Mouse (Mus musculus): ENCODE measurements around the gene Scrn2.

The Scrn2 gene

DNA sequence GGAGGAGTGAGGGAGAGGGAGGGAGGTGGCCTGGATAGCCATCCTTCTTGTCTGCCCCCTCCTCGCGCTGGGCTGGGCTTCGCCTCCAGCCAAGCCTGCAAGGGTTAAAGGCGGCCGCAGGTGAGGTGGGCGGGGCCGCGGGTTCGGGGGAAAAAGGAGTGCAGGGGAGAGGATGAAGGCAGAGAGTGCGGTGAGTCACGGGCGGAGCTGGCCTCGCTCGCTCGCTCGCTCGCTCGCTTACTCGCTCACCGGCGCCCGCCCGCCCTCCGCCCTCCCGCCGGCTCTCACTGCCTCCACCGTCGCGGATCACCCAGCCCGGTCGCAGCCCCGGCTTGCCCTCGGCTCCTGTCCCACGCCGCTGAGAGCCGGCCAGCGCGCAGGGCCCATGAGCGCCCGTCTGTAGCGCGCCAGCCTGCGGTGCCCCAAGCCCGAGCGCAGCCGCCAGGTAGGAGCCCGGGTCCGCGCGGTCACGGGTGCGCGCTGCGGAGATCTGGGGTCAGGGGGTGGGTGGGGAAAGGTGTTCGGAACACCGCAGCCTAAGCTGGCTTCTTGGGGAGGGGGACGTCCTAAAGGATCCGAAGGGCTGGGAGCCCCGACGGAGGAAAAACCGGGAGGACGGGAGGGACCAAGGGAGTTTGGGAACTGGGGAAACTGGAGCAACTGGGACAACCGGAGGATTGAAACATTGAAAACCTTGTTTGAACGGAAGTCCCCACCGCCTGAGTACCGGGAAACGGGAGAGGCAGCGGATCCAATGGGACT is 11.0 kb upstream of the Scrn2 start:
- DNase-seq, result peak; percentile 44

DNA sequence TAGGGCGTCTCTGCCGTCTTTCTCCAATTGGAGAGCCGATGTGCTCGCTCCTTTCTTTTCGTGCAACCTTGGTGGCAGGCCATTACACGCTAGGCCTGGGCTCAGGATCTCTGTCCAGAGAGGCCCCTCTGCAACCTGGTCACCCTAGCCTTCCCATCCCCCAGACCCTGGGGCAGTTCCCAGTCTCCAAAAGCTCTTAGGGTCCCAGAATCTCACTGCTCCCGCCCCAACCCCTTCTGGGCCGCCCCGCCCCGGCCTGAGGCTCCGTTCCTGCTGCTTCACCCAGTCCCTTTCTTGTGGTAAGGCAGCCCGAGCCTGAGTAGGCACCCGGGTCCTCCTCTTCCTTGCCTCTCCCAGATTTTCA is 10.4 kb upstream of the Scrn2 start:
- no peak for DNase-seq

DNA sequence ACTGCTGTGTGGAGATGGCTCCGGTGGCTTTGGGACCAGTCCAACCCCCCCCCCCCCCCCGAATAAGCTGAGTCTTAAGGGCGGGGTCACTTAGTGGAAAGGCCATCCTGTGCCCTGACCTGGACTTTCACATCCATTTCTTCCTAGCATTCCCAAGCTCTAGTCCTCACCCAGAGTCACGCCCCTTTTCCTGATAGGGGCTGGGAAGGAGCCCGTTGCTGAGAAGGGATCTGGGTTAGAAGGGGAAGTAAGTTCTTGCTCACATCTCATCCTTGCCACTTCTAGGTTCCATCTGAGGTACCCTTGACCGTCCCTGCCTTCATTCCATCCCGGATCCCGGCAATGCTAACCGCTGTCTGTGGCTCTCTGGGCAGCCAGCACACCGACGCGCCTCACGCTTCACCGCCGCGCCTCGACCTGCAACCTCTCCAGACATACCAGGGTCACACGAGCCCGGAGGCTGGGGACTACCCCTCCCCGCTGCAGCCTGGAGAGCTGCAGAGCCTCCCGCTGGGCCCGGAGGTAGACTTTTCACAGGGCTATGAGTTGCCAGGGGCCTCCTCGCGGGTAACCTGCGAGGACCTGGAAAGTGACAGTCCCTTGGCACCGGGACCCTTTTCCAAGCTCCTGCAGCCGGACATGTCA is 8.5 kb upstream of the Scrn2 start:
- DNase-seq, result peak; percentile 37

- DNase-seq, result peak; percentile 87
These were observed 7.8 kb upstream of the Scrn2 start for GRCm38 (mm10) chr11:97021873-97022484.

- DNase-seq, result no peak
These were observed 4.8 kb upstream of the Scrn2 start for GRCm38 (mm10) chr11:97024977-97025376.

DNA sequence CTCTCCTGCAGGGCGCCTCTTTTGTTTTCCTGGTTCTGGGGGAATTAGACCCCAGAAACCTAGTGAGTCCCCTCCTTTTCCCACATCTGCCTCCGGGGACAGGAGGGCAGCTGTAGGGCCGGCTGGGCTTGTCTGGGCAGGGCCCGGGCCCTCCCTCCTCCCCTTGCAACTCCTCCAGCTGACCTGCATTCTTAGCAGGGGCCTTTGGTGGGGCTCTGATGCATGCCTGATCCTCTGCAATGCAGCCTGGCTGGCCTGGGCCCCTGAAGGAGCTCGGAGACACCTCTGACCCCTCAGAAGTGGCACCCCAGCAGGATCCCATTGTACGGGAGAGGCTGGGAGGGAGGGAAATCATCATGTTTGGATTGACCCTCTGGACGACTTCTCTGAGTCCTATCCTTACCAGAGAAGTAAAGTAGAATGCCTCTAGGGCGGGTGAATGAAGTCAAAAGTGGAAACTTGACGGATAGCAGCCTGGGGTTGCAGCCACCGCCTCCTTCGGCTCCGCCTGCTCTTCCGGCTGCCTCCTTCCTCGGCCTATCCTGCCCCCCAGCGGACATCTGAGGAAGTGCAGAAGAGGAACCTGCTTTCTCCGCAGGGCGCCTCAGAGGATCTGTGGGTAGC is 3.9 kb upstream of the Scrn2 start:
- DNase-seq, result peak; percentile 92

- no peak for DNase-seq
These were observed 688 bp downstream of the Scrn2 start for GRCm38 (mm10) chr11:97030426-97030825.

- DNase-seq, result no peak
These were observed 2.2 kb downstream of the Scrn2 start for GRCm38 (mm10) chr11:97031977-97032376.

DNA sequence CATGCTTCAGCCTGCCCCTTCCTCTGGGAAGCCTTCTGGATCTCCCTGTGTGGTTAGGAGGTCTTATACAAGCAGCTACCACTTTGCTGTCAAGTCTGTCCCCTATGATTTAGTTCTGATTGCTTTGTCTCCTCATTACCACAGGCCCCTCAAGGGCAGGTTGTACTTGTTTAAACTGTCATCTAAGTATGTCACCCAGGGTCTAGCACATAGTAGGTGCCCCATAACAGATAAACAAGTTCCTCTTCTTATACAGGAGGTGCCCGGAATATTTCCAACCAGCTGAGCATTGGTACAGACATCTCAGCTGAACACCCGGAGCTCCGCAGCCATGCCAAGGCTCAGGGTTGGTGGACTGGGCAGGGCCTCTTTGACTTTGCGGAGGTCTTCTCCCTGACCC is 2.8 kb downstream of the Scrn2 start:
- no peak for DNase-seq

DNA sequence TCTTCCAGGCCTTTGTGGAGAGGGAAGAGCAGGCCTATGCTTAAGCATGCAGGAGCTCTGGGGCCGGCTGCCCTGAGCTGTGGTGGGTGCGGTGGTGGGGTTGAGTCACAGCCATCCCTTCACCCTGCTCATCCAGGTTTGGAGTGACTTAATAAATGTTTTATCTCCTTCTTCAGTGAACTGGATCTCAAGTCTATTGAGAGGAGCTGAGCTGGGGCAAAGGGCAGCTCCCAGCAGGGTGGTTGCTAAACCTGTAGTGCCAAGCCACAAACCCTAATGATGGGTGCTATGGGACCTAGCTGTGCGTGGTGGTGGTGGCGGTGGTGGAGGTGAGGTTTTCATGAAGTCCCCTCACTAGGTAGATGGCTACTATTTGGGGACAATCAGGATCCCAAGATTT is 4.0 kb downstream of the Scrn2 start:
- no peak for DNase-seq

DNA sequence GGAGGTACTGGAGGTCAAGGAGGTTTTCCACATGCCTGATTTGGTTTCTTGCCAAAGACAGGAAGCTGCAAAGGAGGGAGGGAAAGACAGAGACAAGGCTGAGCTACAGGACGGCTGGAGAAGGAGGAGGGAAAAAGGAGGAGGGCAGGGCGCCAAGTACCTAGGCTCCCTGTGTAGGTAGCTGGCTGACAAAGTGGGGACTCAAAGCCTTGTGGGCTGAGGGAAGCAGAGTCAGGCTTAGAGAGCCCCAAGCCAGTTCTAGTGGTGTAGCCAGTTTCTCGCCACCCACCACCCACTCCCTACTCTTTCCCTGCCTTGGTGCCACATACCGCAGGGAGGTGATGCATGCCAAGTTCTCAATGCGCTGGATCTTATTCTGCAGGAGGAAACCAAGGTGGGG is 6.4 kb downstream of the Scrn2 start:
- DNase-seq, result no peak

- DNase-seq, result no peak
These were observed 9.1 kb downstream of the Scrn2 start for GRCm38 (mm10) chr11:97038881-97039280.

GRCm38 (mm10) chr11:97040301-97041021 is 10.7 kb downstream of the Scrn2 start:
- no peak for DNase-seq

DNA sequence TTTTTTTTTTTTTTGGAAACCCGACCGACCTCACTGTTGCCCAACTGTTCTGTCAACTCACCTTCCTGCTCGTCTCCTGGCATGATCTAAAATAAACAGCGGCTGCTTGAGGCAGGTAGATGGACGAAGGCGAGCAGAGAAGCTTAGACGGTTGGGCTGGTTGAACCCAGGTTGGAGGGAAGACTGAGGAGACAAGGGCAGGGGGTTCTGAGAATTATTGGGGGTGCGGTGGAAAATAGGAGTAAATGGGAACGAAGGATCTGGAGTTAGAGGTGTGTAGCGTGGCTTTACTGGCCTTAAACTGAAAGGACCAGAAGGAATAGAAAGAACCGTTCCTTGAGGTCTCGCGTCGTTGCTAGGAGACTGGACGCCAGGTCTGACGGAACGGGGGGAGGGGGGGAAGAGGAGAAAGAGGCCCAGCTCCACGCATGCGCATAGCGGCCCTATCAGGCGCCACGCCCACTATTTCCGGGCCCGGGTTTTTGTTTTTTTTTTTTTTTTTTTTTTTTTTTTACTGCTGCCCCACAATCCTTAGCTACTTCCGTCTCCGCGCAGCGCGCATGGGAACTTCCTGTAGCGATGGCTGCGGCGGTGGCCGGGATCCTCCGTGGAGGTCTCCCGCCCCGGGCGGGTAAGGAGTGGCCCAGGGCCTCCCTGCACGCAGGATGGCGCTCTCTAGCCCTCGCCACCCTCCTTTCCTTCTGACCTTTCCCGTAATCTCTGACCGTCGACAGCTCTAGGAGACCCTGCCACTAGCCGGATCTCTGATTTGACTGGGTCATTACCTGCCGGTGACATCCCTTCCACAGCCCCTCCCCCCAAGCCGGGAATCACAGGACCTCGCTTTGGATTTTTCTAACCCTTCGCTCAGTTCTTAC is 11.5 kb downstream of the Scrn2 start, which contains the start of the genes Lrrc46 and Mrpl10:
TSS of gene Lrrc46 (minus strand) at position 386 of the 878 bp plus-strand sequence.
TSS of gene Mrpl10 (plus strand) at position 539 of the 878 bp plus-strand sequence.
- peak; percentile 97 for DNase-seq

GRCm38 (mm10) chr11:97044902-97045301 is 15.2 kb downstream of the Scrn2 start:
- no peak for DNase-seq

- DNase-seq, result no peak
These were observed 16.1 kb downstream of the Scrn2 start for GRCm38 (mm10) chr11:97045861-97046260.

- DNase-seq, result no peak
These were observed 18.4 kb downstream of the Scrn2 start for GRCm38 (mm10) chr11:97048090-97048650.

DNA sequence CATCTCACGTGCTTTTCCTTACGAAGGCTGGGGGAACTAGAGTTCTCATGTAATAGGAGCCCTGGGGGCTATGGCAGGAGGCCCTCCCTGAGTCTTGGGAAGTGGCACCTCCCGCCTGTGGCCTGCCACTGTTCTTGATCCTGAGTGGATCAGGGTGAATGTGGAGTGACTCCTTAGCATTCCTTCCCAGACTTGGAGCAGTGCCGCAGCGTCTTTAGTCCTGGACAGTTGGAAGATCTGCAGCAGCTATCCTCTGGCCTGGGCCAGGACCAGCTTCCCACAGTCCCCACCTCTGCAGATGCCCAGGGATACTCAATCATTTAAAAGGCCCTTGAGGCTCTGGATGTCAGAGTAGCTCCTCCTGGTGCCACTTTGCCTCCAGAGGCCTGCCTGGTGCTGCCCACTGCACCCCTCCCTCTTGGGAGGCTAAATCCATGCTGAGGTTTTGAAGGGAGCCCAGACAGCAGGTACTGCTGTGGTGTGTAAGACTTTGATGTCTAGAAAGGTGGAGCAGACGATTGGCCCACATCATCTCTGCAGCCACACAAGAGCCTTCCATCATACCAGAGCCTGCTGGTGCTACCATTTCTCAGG is 19.9 kb downstream of the Scrn2 start:
- no peak for DNase-seq

DNA sequence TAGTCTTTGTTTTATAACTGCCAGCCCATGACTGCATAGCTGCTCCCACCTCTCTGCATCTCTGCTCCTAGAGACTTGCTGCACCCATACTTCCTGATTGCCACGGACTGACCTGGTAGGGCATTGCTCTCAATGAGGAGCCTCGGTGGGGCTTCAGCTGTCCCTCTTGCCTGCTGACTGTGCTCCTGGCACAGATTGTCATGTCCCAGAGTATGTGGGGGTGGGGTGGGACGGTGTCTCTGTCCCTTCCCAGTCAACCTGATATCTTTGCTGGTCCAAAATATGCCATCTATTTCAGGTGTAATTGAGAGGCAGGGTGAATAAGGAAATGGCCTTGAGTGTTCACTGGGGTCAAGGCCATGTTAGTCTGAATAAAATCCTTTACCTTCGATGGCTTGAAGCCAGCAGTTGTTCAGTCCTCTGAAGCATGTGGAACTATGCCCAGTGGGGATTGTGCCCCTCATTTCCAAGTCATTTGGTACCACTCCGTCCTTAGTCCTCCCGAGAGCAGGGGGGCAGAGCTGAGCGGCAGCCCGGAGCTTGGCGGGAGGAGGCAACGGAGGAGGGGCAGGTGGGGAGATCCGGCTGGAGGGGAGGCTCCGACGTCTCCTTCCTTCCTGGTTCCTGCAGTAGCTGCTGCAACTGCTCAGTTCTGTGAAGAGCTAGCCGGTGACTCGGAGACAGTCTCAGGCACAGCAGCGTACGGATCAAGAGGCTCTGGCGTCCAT is 20.6 kb downstream of the Scrn2 start, which contains the start of gene Osbpl7:
TSS of gene Osbpl7 (plus strand) at position 413 of the 728 bp plus-strand sequence.
- peak; percentile 84 for DNase-seq

DNA sequence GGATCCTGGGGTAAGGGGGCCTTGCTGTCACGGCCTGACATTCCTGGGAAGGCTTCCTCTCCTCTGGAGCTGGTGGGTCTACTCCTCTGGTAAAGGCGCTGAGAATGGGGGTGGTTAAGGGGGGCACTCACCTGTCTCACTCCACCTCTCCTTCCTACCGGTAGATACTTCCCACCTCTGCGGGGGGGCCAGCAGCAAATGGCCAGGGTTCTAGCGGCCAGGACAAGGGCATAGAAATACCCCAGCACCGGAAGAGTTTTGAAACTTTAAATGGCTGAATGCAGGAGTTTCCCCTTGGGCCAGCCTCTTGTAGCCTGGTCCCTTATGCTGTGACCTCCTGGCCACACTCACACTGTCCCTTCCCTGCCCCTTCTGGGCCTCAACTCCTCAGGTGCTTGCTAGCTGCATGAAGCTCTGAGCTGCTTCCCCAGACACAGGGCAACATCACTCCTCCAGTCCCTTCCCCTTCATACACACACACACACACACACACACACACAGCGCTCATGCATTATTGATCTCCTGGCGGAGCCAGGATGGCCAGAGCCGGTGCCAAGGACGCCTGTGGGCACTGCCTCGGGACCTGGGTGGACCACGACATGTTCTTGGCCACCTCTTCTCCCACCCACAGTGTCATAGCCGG is 21.3 kb downstream of the Scrn2 start:
- no peak for DNase-seq
